Mouse (Mus musculus): ENCODE measurements around the gene Ddx24.
"Not testable (repeated sequence)": the region's sequence is repeated elsewhere in the genome, so short reads cannot be mapped to it uniquely, and the experiment has no call there.

Gene Ddx24

GRCm38 (mm10) chr12:103425729-103426470 lies at the start of gene Ddx24:
Gene Ddx24, minus strand, starts transcription at chr12:103425830.
- DNase-seq (ENCODE audit: low spot score), result peak; percentile 99

GRCm38 (mm10) chr12:103474481-103474880 lies 48.9 kb upstream of the Ddx24 start:
- DNase-seq (ENCODE audit: low spot score), result no peak

GRCm38 (mm10) chr12:103457140-103457539 lies 31.5 kb upstream of the Ddx24 start, which contains the start of gene Ifi27l2b:
Gene Ifi27l2b, minus strand, starts transcription at chr12:103457223.
- peak; percentile 32 for DNase-seq (ENCODE audit: low spot score)

- not testable (repeated sequence) for DNase-seq (ENCODE audit: low spot score)
These were observed 31.1 kb upstream of the Ddx24 start for GRCm38 (mm10) chr12:103456727-103457126.

- DNase-seq (ENCODE audit: low spot score), result peak; percentile 38
These were observed 27.7 kb upstream of the Ddx24 start for GRCm38 (mm10) chr12:103453361-103453760.

GRCm38 (mm10) chr12:103445060-103445459 lies 19.4 kb upstream of the Ddx24 start:
- no peak for DNase-seq (ENCODE audit: low spot score)

- not testable (repeated sequence) for DNase-seq (ENCODE audit: low spot score)
These were observed 18.6 kb upstream of the Ddx24 start for GRCm38 (mm10) chr12:103444261-103444660.

- DNase-seq (ENCODE audit: low spot score), result no peak
These were observed 17.9 kb upstream of the Ddx24 start, which contains the start of gene Ifi27l2a for GRCm38 (mm10) chr12:103443524-103443923. Gene Ifi27l2a, minus strand, starts transcription at chr12:103443680.

GRCm38 (mm10) chr12:103437601-103438000 lies 12.0 kb upstream of the Ddx24 start:
- no peak for DNase-seq (ENCODE audit: low spot score)

GRCm38 (mm10) chr12:103434861-103435260 lies 9.2 kb upstream of the Ddx24 start:
- no peak for DNase-seq (ENCODE audit: low spot score)

GRCm38 (mm10) chr12:103433986-103434731 lies 8.5 kb upstream of the Ddx24 start, which contains the start of gene Ifi27:
Gene Ifi27, plus strand, starts transcription at chr12:103434211.
- no peak for DNase-seq (ENCODE audit: low spot score)

GRCm38 (mm10) chr12:103433430-103433829 lies 7.8 kb upstream of the Ddx24 start:
- DNase-seq (ENCODE audit: low spot score), result no peak

GRCm38 (mm10) chr12:103426710-103427109 lies 1.1 kb upstream of the Ddx24 start:
- no peak for DNase-seq (ENCODE audit: low spot score)

GRCm38 (mm10) chr12:103425016-103425728 lies 458 bp downstream of the Ddx24 start:
- DNase-seq (ENCODE audit: low spot score), result no peak

- no peak for DNase-seq (ENCODE audit: low spot score)
These were observed 17.5 kb downstream of the Ddx24 start for GRCm38 (mm10) chr12:103408144-103408543.

- no peak for DNase-seq (ENCODE audit: low spot score)
These were observed 17.9 kb downstream of the Ddx24 start, which contains the start of gene 9330161L09Rik for GRCm38 (mm10) chr12:103407720-103408119. Gene 9330161L09Rik, minus strand, starts transcription at chr12:103407820.

GRCm38 (mm10) chr12:103404131-103404530 lies 21.5 kb downstream of the Ddx24 start:
- no peak for DNase-seq (ENCODE audit: low spot score)

GRCm38 (mm10) chr12:103396751-103397150 lies 28.9 kb downstream of the Ddx24 start:
- no peak for DNase-seq (ENCODE audit: low spot score)

GRCm38 (mm10) chr12:103395486-103396275 lies 29.9 kb downstream of the Ddx24 start:
- DNase-seq (ENCODE audit: low spot score), result no peak

GRCm38 (mm10) chr12:103393528-103393927 lies 32.1 kb downstream of the Ddx24 start:
- peak; percentile 35 for DNase-seq (ENCODE audit: low spot score)

GRCm38 (mm10) chr12:103391098-103391497 lies 34.5 kb downstream of the Ddx24 start:
- DNase-seq (ENCODE audit: low spot score), result no peak
